Mouse (Mus musculus) cortical plate, adult 2 months (tissue): Measurements from ENCODE around the gene Hmgcll1.

Source experiments
- CTCF ChIP-seq: fragments of 200-500 bp; IDR thresholded peaks from 2 replicates; pipeline ENCODE4 v1.5.1; 2011; ENCODE audit warnings: mild to moderate bottlenecking, control low read depth, low read length; ENCODE audit not compliant: insufficient read depth; ENCODE audit errors: extremely low read depth
- POLR2A ChIP-seq: fragments of 200-500 bp; IDR thresholded peaks from 2 replicates; pipeline ENCODE4 v1.6.1; 2011; ENCODE audit warnings: mild to moderate bottlenecking, low read length, control low read depth; ENCODE audit not compliant: insufficient read depth; ENCODE audit errors: extremely low read depth

DNA sequence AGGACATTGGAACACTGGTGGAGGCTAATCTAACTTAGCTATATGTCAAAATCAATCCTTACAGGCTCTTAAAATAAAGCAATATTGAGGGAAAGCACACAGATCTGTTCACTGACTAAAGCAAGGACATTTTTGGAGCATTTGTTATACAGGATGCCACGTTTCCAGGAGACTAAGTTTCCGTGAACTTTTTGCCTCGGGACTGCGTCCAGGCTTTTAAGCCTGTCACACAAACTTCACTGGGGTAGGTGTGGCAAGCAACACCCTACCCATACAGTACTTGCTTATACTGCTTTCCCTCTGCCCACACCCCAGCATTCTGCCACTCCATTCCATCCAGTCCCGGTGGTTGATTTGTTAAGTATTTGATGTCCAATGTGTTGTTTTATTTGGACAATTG lies 90.2 kb downstream of the Hmgcll1 start:
- TF ChIP-seq POLR2A (no peak), CTCF (no peak)
